Mouse (Mus musculus) limb, embryonic 14.5 days (tissue): ENCODE measurements around the gene Slc4a8. TPM values are rescaled to one million over a fixed set of nuclear protein-coding genes. Genes with fewer than 3 reads are reported as not detected.

ENCODE experiments used
- ATAC-seq: fragments of 200-750 bp; cut with Nextera tagmentation; 2 replicates; pipeline ENCODE4 v1.8.0; 2017; ENCODE audit warnings: low read depth, moderate number of reproducible peaks, moderate TSS enrichment; ENCODE audit not compliant: low FRiP score
- DNase-seq: peaks from one replicate; pipeline ENCODE4 v3.0.0-alpha.2; 2015; ENCODE audit warnings: low spot score
- H3K27ac ChIP-seq: fragments of 300-500 bp; sonication (generic); replicated peaks from 2 replicates; pipeline ENCODE4 v1.5.1; 2014; ENCODE audit warnings: low read depth, mild to moderate bottlenecking, low read length, moderate library complexity, mixed read lengths
- H3K27me3 ChIP-seq: fragments of 300-500 bp; sonication (generic); 2 replicates; pipeline ENCODE4 v1.6.1; 2014; ENCODE audit warnings: low read length, mixed read lengths; ENCODE audit not compliant: control insufficient read depth, insufficient read depth
- H3K36me3 ChIP-seq: fragments of 300-500 bp; sonication (generic); 2 replicates; pipeline ENCODE4 v1.6.1; 2014; ENCODE audit warnings: mild to moderate bottlenecking, low read length, moderate library complexity, mixed read lengths; ENCODE audit not compliant: control insufficient read depth, insufficient read depth
- H3K4me1 ChIP-seq: fragments of 300-500 bp; sonication (generic); 2 replicates; pipeline ENCODE4 v1.6.1; 2014; ENCODE audit warnings: antibody characterized with exemption, low read length, mixed read lengths; ENCODE audit not compliant: control insufficient read depth, insufficient read depth
- H3K4me2 ChIP-seq: fragments of 300-500 bp; sonication (generic); replicated peaks from 2 replicates; pipeline ENCODE4 v1.6.1; 2014; ENCODE audit warnings: low read depth, mild to moderate bottlenecking, low read length, moderate library complexity; ENCODE audit not compliant: severe bottlenecking
- H3K4me3 ChIP-seq: fragments of 300-500 bp; sonication (generic); replicated peaks from 2 replicates; pipeline ENCODE4 v1.5.1; 2014; ENCODE audit warnings: low read length
- H3K9ac ChIP-seq: fragments of 300-500 bp; sonication (generic); 2 replicates; pipeline ENCODE4 v1.6.1; 2014; ENCODE audit warnings: mild to moderate bottlenecking, low read depth, low read length, moderate library complexity; ENCODE audit not compliant: severe bottlenecking
- H3K9me3 ChIP-seq: fragments of 300-500 bp; sonication (generic); 2 replicates; pipeline ENCODE4 v1.6.1; 2016; ENCODE audit warnings: low read length; ENCODE audit not compliant: control insufficient read depth
- POLR2A ChIP-seq: fragments of 200-500 bp; IDR thresholded peaks from 2 replicates; pipeline ENCODE4 v1.8.0; 2012; ENCODE audit warnings: inconsistent platforms, mild to moderate bottlenecking, moderate library complexity, borderline replicate concordance; ENCODE audit not compliant: insufficient read depth, insufficient read length; ENCODE audit errors: extremely low read depth
- WGBS: fragments of 180-500 bp; shearing (Covaris S2); extraction: QIAGEN DNeasy Blood & Tissue Kit; methylation state at CpG from one replicate; pipeline ENCODE4 v1.1.7; 2014; 5-methylcytosine and 5-hydroxymethylcytosine counted together
- polyA plus RNA-seq, 2 experiments: library from polyadenylated mRNA; depleted of rRNA in 1 of 2; stranded (reverse) in 1 of 2; unstranded in 1 of 2; fragments of >200 nt; fragmentation: Nextera tagmentation in 1 of 2; extraction: Ambion mirVana in 1 of 2; gene quantifications; 2 replicates each; pipeline versions ENCODE4 v1.2.1 to v1.2.3; 2012 to 2014

Gene Slc4a8
- polyA plus RNA-seq, 2 experiments, result 2.9 to 3.8 TPM

DNA sequence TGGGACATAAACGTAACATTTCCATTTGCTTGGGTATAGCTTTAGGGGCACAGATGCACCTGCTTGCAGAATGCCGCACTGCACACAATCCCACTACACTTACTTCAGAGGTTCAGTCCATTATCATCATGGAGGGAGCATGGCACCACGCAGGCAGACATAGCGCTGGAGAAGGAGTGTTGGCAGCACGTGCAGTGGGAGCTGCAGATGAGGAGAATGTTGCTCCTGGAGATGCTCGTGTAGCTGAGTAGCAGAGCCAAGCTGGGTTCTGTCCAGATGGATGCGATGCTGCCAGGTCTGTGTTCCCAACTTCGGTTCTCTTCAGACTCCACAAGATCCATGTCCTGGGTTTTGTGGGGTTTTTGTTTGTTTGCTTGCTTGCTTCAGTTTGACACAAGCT is 64.5 kb downstream of the Slc4a8 start:
- Histone ChIP-seq H3K27ac (no peak overlapping the region), H3K4me2 (no peak overlapping the region), H3K36me3 (no peaks in the 10 kb centered on the region), H3K4me3 (no peak overlapping the region), H3K9me3 (no peaks in the 10 kb centered on the region), H3K9ac (no peak overlapping the region), H3K4me1 (peaks cover 6% of the 10 kb centered on the region), H3K27me3 (0 out of 2 replicates have a peak, but pooled peaks cover 12% of the 10 kb centered on the region)
- no peak for ATAC-seq
- DNase-seq, result no peak
- no peak for TF ChIP-seq POLR2A
- WGBS, result 84% methylated on average over 8 of the region's 8 CpGs

DNA sequence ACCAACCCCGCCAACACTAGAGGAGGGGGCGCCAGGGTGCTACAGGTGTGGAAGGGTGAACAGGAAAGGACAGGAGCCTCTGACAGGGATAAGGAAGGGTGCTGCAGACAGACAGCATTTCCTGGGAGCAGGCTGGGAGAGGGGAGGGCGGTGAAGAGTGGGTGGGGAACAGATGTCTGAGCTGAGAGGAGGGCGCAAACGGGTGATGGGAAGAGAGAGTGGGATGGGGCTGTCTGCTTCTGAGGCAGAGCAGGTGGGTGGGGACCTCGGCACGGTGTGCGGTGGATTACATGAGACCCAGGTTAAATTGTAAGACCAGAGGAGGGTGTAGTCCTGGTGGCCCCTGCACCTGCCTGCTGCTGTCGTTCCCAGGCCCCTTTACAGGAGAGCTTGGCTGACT is 68.2 kb downstream of the Slc4a8 start:
- 0 out of 2 replicates have a peak, but pooled peaks cover 2% of the 10 kb centered on the region for H3K27me3 ChIP-seq
- no peak overlapping the region for H3K27ac ChIP-seq
- ATAC-seq, result no peak
- DNase-seq, result no peak
- peaks cover 6% of the 10 kb centered on the region for H3K4me1 ChIP-seq
- H3K4me3 ChIP-seq, result no peak overlapping the region
- no peak for TF ChIP-seq POLR2A
- no peak overlapping the region for H3K9ac ChIP-seq
- no peaks in the 10 kb centered on the region for H3K36me3 ChIP-seq
- no peak overlapping the region for H3K4me2 ChIP-seq
- WGBS, result 82% methylated on average over 8 of the region's 9 CpGs
- H3K9me3 ChIP-seq, result no peaks in the 10 kb centered on the region

DNA sequence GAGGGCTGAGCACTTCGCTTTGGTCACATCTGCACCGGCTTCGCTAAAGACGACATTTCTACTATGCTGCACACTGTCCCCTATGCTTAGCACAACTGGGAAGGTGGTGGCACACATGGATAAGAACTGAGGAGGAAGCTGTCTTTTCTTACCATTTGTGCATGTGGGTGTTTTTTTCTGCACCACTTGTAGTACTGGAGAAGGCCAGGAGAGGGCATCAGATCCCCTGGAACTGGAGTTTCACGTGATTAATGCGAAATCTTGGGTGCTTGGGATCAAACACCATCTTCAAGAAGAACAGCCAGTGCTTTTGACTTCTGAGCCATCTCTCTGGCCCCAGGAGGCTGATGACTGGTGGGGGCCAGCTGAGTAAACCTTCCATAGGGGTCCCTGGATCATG is 69.1 kb downstream of the Slc4a8 start:
- 56% methylated on average over 6 of the region's 6 CpGs for WGBS
- ATAC-seq (no peak), DNase-seq (no peak)
- Histone ChIP-seq H3K27ac (no peak overlapping the region), H3K4me2 (no peak overlapping the region), H3K36me3 (no peaks in the 10 kb centered on the region), H3K9me3 (no peaks in the 10 kb centered on the region), H3K27me3 (no peaks in the 10 kb centered on the region), H3K4me1 (no peaks in the 10 kb centered on the region), H3K9ac (no peak overlapping the region), H3K4me3 (no peak overlapping the region)
- TF ChIP-seq POLR2A, result no peak

DNA sequence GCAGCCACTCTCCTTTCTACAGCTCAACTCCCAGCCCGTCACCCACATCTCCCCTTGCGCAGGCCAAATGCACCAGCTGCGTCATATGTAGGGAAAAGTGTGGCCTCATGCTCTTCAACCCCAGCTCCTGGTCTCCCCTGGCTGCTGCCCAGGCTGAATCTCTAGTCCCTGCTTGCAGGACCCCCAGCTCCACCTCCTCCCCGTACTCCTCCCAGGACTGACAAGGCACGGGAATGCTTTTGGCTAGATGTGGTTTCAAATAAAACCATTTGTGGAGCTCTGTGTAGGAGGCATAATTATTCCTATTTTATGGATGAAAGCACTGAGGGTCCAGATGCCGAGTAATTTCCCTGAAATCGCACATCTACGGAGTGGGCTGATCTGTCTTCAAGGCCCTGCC is 70.6 kb downstream of the Slc4a8 start:
- Histone ChIP-seq H3K9me3 (no peaks in the 10 kb centered on the region), H3K36me3 (no peaks in the 10 kb centered on the region), H3K27me3 (no peaks in the 10 kb centered on the region), H3K27ac (no peak overlapping the region), H3K9ac (no peak overlapping the region), H3K4me3 (no peak overlapping the region), H3K4me1 (no peaks in the 10 kb centered on the region), H3K4me2 (no peak overlapping the region)
- ATAC-seq, result no peak
- 81% methylated on average over 8 of the region's 8 CpGs for WGBS
- no peak for DNase-seq
- TF ChIP-seq POLR2A, result no peak

DNA sequence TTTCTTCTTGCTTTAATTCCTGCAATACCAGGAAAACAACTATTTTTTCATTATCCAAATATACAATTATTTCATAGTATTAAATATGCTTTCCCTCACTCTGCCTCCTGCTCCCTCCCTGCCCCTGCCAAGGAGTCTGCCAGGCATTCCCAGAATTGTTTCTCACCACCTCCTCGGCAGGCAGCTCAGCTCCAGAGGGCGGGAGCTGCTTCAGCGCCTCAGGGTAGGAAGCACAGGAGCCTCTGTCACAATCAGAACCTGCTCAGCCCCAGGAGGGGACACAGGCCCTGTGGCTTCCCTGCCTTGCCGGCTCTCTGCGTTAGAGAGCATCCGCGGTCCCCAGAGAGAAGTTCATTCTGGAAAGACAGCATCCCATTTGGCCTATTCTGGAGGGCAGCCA is 71.2 kb downstream of the Slc4a8 start:
- H3K27me3 ChIP-seq, result no peaks in the 10 kb centered on the region
- no peaks in the 10 kb centered on the region for H3K36me3 ChIP-seq
- no peak for TF ChIP-seq POLR2A
- no peak for ATAC-seq
- H3K9me3 ChIP-seq, result no peaks in the 10 kb centered on the region
- no peaks in the 10 kb centered on the region for H3K4me1 ChIP-seq
- H3K4me3 ChIP-seq, result no peak overlapping the region
- no peak for DNase-seq
- H3K27ac ChIP-seq, result no peak overlapping the region
- H3K9ac ChIP-seq, result no peak overlapping the region
- WGBS, result 17% methylated on average over 7 of the region's 7 CpGs
- H3K4me2 ChIP-seq, result no peak overlapping the region

DNA sequence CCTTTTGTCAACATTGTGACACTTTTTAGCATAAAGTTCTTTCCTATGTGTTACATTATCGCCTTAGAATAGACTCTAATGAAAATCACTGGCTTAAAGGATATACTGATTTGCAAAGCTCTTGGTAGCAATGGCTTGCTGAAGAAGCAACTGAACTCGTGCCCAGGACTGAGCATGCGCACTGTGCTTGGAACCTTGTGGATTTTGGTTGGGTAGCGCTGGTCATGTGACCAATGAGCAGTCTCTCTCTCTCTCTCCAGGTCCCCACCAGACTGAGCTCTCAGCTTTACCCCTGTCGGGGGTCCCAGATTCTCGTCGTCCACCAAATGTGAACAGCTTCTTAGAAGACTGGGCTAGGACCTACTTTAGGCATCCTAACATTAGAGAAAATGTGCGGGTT is 75.2 kb downstream of the Slc4a8 start:
- DNase-seq, result no peak
- H3K9ac ChIP-seq, result no peak overlapping the region
- no peak for ATAC-seq
- 83% methylated on average over 8 of the region's 8 CpGs for WGBS
- no peak for TF ChIP-seq POLR2A
- H3K27ac ChIP-seq, result no peak overlapping the region
- H3K4me1 ChIP-seq, result no peaks in the 10 kb centered on the region
- H3K36me3 ChIP-seq, result no peaks in the 10 kb centered on the region
- no peaks in the 10 kb centered on the region for H3K9me3 ChIP-seq
- H3K27me3 ChIP-seq, result no peaks in the 10 kb centered on the region
- no peak overlapping the region for H3K4me3 ChIP-seq
- no peak overlapping the region for H3K4me2 ChIP-seq
